Mouse (Mus musculus) stomach, postnatal 0 days (tissue): ENCODE results near the gene Mapk3.

Experiments used
- CTCF ChIP-seq: IDR thresholded peaks from 2 replicates; pipeline ENCODE4 v1.5.1; 2016; ENCODE audit warnings: antibody characterized with exemption, low read depth, mild to moderate bottlenecking, moderate library complexity
- EP300 ChIP-seq: optimal IDR thresholded peaks from 2 replicates; pipeline ENCODE3; 2016; ENCODE audit warnings: antibody characterized with exemption

DNA sequence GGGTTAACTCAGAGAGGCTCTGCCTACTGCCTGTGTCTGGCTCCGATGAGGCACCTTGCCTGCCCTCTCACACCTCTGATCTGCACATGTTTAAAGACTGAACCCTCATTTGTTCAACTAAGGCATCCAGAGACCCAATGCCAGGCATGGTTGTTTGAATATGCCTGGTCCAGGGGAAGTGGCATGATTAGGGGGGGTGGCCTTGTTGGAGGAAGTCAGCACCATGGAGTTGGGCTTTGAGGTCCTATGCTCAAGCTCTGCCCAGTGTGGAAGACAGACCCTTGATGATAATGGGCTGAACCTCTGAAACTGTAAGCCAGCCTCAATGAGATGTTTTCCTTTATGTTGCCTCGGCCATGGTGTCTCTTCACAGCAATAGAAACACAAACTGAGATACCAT, 13.9 kb downstream of the Mapk3 start:
- TF ChIP-seq CTCF (no peak), EP300 (no peak)
